In genomic region chr4:35155132-35155922, GRCm38 (mm10) we compare ENCODE assay signal across 8 mouse cellular contexts. TPM values are rescaled to one million over a fixed set of nuclear protein-coding genes. Genes with fewer than 3 reads are reported as not detected.
DNase-seq lines count a peak whose midpoint lies in the region; ATAC-seq and TF ChIP-seq lines count a peak whose summit lies in the region.
"Had no signal": no experiment of that assay in that cellular context is flagged by ENCODE, and none has a peak within 500 bp of the region (broad histone marks: within the 10 kb centered on the region; RNA-seq: fewer than 3 reads in every experiment).

No protein-coding gene starts in this region.

- H3K27me3 ChIP-seq in MEL (ENCODE audit: control insufficient read depth in 1 of 2, insufficient read depth in 2 of 2, low read length in 2 of 2), result no peaks in the 10 kb centered on the region
- no peaks in the 10 kb centered on the region; the same call in 1 of the 2 replicates for H3K27me3 ChIP-seq in heart, embryonic 11.5 days (ENCODE audit: control insufficient read depth, insufficient read depth, low read length)
- H3K27me3 ChIP-seq in kidney, postnatal 0 days (ENCODE audit: insufficient read depth, low read length), result no peaks in the 10 kb centered on the region

- DNase-seq in MEL (ENCODE audit: low read depth, low spot score), result peak; percentile 26
- DNase-seq in adrenal gland, postnatal 25 days, result peak; percentile 54
- peak; percentile 78 for DNase-seq in kidney, postnatal 0 days (ENCODE audit: low spot score)
- peak; percentile 90 for DNase-seq in lung, postnatal 36 days
- peak; percentile 52 to 66 for DNase-seq in spleen, adult 18-20 months
- DNase-seq in gastrocnemius, adult 18-20 months (ENCODE audit: low spot score), result no peak

- H3K36me3 ChIP-seq in MEL (ENCODE audit: control insufficient read depth in 1 of 2, insufficient read depth in 2 of 2, low read length in 2 of 2), result peaks cover 0 to 3% of the 10 kb centered on the region in 2 experiments; a peak in 2 of 4 replicates
- H3K36me3 ChIP-seq in heart, embryonic 11.5 days (ENCODE audit: control insufficient read depth, insufficient read depth, low read length), result no peaks in the 10 kb centered on the region
- H3K36me3 ChIP-seq in kidney, postnatal 0 days (ENCODE audit: insufficient read depth, low read length), result no peaks in the 10 kb centered on the region

- H3K79me2 ChIP-seq in MEL (ENCODE audit: control insufficient read depth, insufficient read depth, low read length, poor library complexity), result peaks cover 1% of the 10 kb centered on the region

- H3K4me2 ChIP-seq in heart, embryonic 11.5 days, result peak overlapping the region; percentile 94
- H3K4me2 ChIP-seq in kidney, postnatal 0 days (ENCODE audit: low read length), result peak overlapping the region; percentile 89

- peaks cover 2 to 10% of the 10 kb centered on the region in 2 experiments for H3K4me1 ChIP-seq in MEL (ENCODE audit: control insufficient read depth in 1 of 2, insufficient read depth in 2 of 2, low read length in 2 of 2)
- H3K4me1 ChIP-seq in heart, embryonic 11.5 days (ENCODE audit: control insufficient read depth, insufficient read depth, low read length), result no peaks in the 10 kb centered on the region
- no peaks in the 10 kb centered on the region; the same call in 1 of the 2 replicates for H3K4me1 ChIP-seq in kidney, postnatal 0 days (replicated peaks; ENCODE audit: insufficient read depth, low read length)

- peak overlapping the region in 1 of 2 experiments; percentile 82; a peak in 2 of 4 replicates for H3K4me3 ChIP-seq in MEL (ENCODE audit: control insufficient read depth in 1 of 2, insufficient read depth in 1 of 2, low read depth in 2 of 2, low read length in 2 of 2)
- peak overlapping the region; percentile 63 for H3K4me3 ChIP-seq in heart, embryonic 11.5 days (ENCODE audit: low read depth, low read length)
- H3K4me3 ChIP-seq in kidney, postnatal 0 days (replicated peaks; ENCODE audit: low read depth, low read length), result peak overlapping the region; percentile 61

- TF ChIP-seq CTCF in MEL (IDR thresholded peaks at IDR 0.05 in 2 of 3, conservative IDR thresholded peaks at IDR 0.05 in 1 of 3; ENCODE audit: control insufficient read depth in 1 of 3, insufficient read depth in 1 of 3, low read depth in 2 of 3, low read length in 3 of 3, poor library complexity in 1 of 3, severe bottlenecking in 1 of 3), result peak; percentile 12 to 28 (median 20); a peak in 4 of 6 replicates
- peak; percentile 67 for TF ChIP-seq CTCF in kidney, postnatal 0 days (IDR thresholded peaks at IDR 0.05; ENCODE audit: low read depth)

- no peak overlapping the region for H3K27ac ChIP-seq in MEL (ENCODE audit: control insufficient read depth, low read depth, low read length)
- no peak overlapping the region for H3K27ac ChIP-seq in heart, embryonic 11.5 days (ENCODE audit: low read depth, low read length)
- H3K27ac ChIP-seq in kidney, postnatal 0 days, result peak overlapping the region; percentile 87

- WGBS in heart, embryonic 11.5 days (ENCODE audit: insufficient replicate concordance), result 25% methylated on average over 20 of the region's 20 CpGs
- WGBS in kidney, postnatal 0 days, result 21% methylated on average over 20 of the region's 20 CpGs

- TF ChIP-seq EP300 in MEL (IDR thresholded peaks at IDR 0.05; ENCODE audit: low read depth in 1 of 2, low read length in 2 of 2), result no peak

- no peak; the same call in 1 of the 2 replicates for TF ChIP-seq RAD21 in MEL (IDR thresholded peaks at IDR 0.05; ENCODE audit: low read depth, low read length)

- no peak for ATAC-seq in heart, embryonic 11.5 days (replicated peaks; ENCODE audit: insufficient number of reproducible peaks, low FRiP score, low TSS enrichment)
- peak; percentile 69 for ATAC-seq in kidney, postnatal 0 days (replicated peaks; ENCODE audit: low FRiP score, low read depth)

- no peak overlapping the region for H3K9ac ChIP-seq in MEL (ENCODE audit: control insufficient read depth, low read depth, low read length, poor library complexity, severe bottlenecking)
- no peak overlapping the region; the same call in 1 of the 2 replicates for H3K9ac ChIP-seq in heart, embryonic 11.5 days (ENCODE audit: low read depth, low read length)
- H3K9ac ChIP-seq in kidney, postnatal 0 days (ENCODE audit: low read depth, low read length), result peak overlapping the region; percentile 75

- TF ChIP-seq POLR2A in MEL (IDR thresholded peaks at IDR 0.05; ENCODE audit: control insufficient read depth in 1 of 2, insufficient read depth in 1 of 2, low read depth in 1 of 2, low read length in 2 of 2, poor library complexity in 1 of 2), result no peak

- H3K9me3 ChIP-seq in MEL (replicated peaks; ENCODE audit: insufficient read depth, low read length), result no peaks in the 10 kb centered on the region
- no peaks in the 10 kb centered on the region for H3K9me3 ChIP-seq in heart, embryonic 11.5 days (replicated peaks; ENCODE audit: control insufficient read depth, low read length)
- no peaks in the 10 kb centered on the region for H3K9me3 ChIP-seq in kidney, postnatal 0 days (replicated peaks; ENCODE audit: low read length)

TF ChIP-seq in MEL, 35 proteins besides CTCF, POLR2A, EP300 and RAD21:
- TF ChIP-seq USF2 (IDR thresholded peaks at IDR 0.05; ENCODE audit: borderline replicate concordance in 1 of 2, insufficient read depth in 1 of 2, low read depth in 1 of 2, low read length in 2 of 2) (no peak), ETS1 (IDR thresholded peaks at IDR 0.05; ENCODE audit: low read depth, low read length) (no peak), POLR2AphosphoS2 (IDR thresholded peaks at IDR 0.05; ENCODE audit: low read length) (no peak), SMC3 (IDR thresholded peaks at IDR 0.05; ENCODE audit: low read depth, low read length) (no peak; the same call in 1 of the 2 replicates), SIN3A (IDR thresholded peaks at IDR 0.05; ENCODE audit: low read length) (no peak), MXI1 (IDR thresholded peaks at IDR 0.05; ENCODE audit: low read depth, low read length) (no peak), MAX (IDR thresholded peaks at IDR 0.05; ENCODE audit: low read length) (no peak), CHD1 (IDR thresholded peaks at IDR 0.05; ENCODE audit: low read depth, low read length) (no peak), TBP (IDR thresholded peaks at IDR 0.05; ENCODE audit: low read depth, low read length) (no peak), ZKSCAN1 (IDR thresholded peaks at IDR 0.05; ENCODE audit: low read depth, low read length) (no peak), USF1 (IDR thresholded peaks at IDR 0.05; ENCODE audit: low read depth, low read length) (no peak), KAT2A (conservative IDR thresholded peaks at IDR 0.05; ENCODE audit: low read depth, low read length) (no peak)
TF ChIP-seq in MEL: peak in this region for 0.

RNA-seq across cellular contexts. Expression of gene Mob3b, which starts 2.0 kb away (rescaled TPM):
- 3.8 and 4.0 TPM in 2 replicates for total RNA-seq in MEL (2012; rRNA removed)
- polyA plus RNA-seq in MEL (2012; ENCODE audit: insufficient read depth in 1 of 2, insufficient read length in 2 of 2, low read depth in 1 of 2, low replicate concordance in 2 of 2, missing spikeins in 1 of 2), result 1 to 10 TPM in 1 of 2 experiments, not detected in 1; 4.2 TPM
- total RNA-seq in adrenal gland, postnatal 25 days (2021), result 22.6 and 36.2 TPM in 2 replicates
- 2.7 and 3.4 TPM in 2 replicates for polyA plus RNA-seq in heart, embryonic 11.5 days (2014; fragmentation: Nextera tagmentation; extraction: Ambion mirVana)
- 13.1 and 13.7 TPM in 2 replicates for polyA plus RNA-seq in kidney, postnatal 0 days (2015; fragmentation: Nextera tagmentation; extraction: Ambion mirVana)
- total RNA-seq in gastrocnemius, adult 18-20 months (2021), result 1 to 10 TPM in 1 of 2 experiments, under 1 TPM in 1; 0.55 to 1.1 TPM

RNA-seq across cellular contexts. Expression of gene Ifnk, which starts 3.5 kb away (rescaled TPM):
- total RNA-seq in MEL (2012; rRNA removed), result not detected in 2 replicates
- not detected for polyA plus RNA-seq in MEL (2012; ENCODE audit: insufficient read depth in 1 of 2, insufficient read length in 2 of 2, low read depth in 1 of 2, low replicate concordance in 2 of 2, missing spikeins in 1 of 2)
- total RNA-seq in adrenal gland, postnatal 25 days (2021), result not detected in 2 replicates
- not detected in 2 replicates for polyA plus RNA-seq in heart, embryonic 11.5 days (2014; fragmentation: Nextera tagmentation; extraction: Ambion mirVana)
- polyA plus RNA-seq in kidney, postnatal 0 days (2015; fragmentation: Nextera tagmentation; extraction: Ambion mirVana), result not detected in 2 replicates
- total RNA-seq in gastrocnemius, adult 18-20 months (2021), result not detected
- total RNA-seq: left cerebral cortex, postnatal 25 days had no signal
